Mouse (Mus musculus) neural tube, embryonic 15.5 days (tissue): ENCODE data around the gene Tmem198. TPM values are rescaled to one million over a fixed set of nuclear protein-coding genes. Genes with fewer than 3 reads are reported as not detected.

Experiments
- ATAC-seq: fragments of 200-750 bp; cut with Nextera tagmentation; 2 replicates; pipeline ENCODE4 v1.8.0; 2017; ENCODE audit warnings: mild to moderate bottlenecking, moderate TSS enrichment, moderate library complexity; ENCODE audit not compliant: low FRiP score
- H3K27ac ChIP-seq: fragments of 300-500 bp; sonication (generic); replicated peaks from 2 replicates; pipeline ENCODE4 v1.5.1; 2015; ENCODE audit warnings: mild to moderate bottlenecking, inconsistent platforms
- H3K27me3 ChIP-seq: fragments of 300-500 bp; sonication (generic); replicated peaks from 2 replicates; pipeline ENCODE4 v1.6.1; 2015; ENCODE audit warnings: inconsistent platforms
- H3K36me3 ChIP-seq: fragments of 300-500 bp; sonication (generic); 2 replicates; pipeline ENCODE4 v1.6.1; 2015; ENCODE audit warnings: inconsistent platforms
- H3K4me1 ChIP-seq: fragments of 300-500 bp; sonication (generic); 2 replicates; pipeline ENCODE4 v1.6.1; 2015; ENCODE audit warnings: inconsistent platforms
- H3K4me2 ChIP-seq: fragments of 300-500 bp; sonication (generic); 2 replicates; pipeline ENCODE4 v1.6.1; 2015; ENCODE audit warnings: inconsistent platforms, mild to moderate bottlenecking, moderate library complexity
- H3K4me3 ChIP-seq: fragments of 300-500 bp; sonication (generic); replicated peaks from 2 replicates; pipeline ENCODE4 v1.5.1; 2015; ENCODE audit warnings: mild to moderate bottlenecking, inconsistent platforms
- H3K9ac ChIP-seq: fragments of 300-500 bp; sonication (generic); replicated peaks from 2 replicates; pipeline ENCODE4 v1.6.1; 2015; ENCODE audit warnings: mild to moderate bottlenecking, inconsistent platforms
- H3K9me3 ChIP-seq: fragments of 300-500 bp; sonication (generic); replicated peaks from 2 replicates; pipeline ENCODE4 v1.6.1; 2016; ENCODE audit warnings: inconsistent platforms
- WGBS: fragments of 180-500 bp; shearing (Covaris S2); methylation state at CpG from one replicate; pipeline ENCODE4 v1.1.7; 2015; ENCODE audit warnings: mixed read lengths; 5-methylcytosine and 5-hydroxymethylcytosine counted together
- polyA plus RNA-seq: library from polyadenylated mRNA; unstranded; fragments of >200 nt; fragmentation: Nextera tagmentation; extraction: Ambion mirVana; gene quantifications from 2 replicates; pipeline ENCODE4 v1.2.1, GENCODE M21; 2015

Tmem198 gene
- polyA plus RNA-seq, 1 experiment from 2014 or later = 50.7 TPM

- Histone ChIP-seq H3K27ac (0 out of 2 replicates have a peak overlapping the region, but pooled peaks have one; percentile 2), H3K4me1 (peaks cover 63% of the 10 kb centered on the region), H3K4me3 (no peak overlapping the region), H3K36me3 (no peaks in the 10 kb centered on the region), H3K27me3 (0 out of 2 replicates have a peak, but pooled peaks cover 4% of the 10 kb centered on the region), H3K9me3 (no peaks in the 10 kb centered on the region), H3K9ac (no peak overlapping the region), H3K4me2 (no peak overlapping the region)
- WGBS = 8% methylated on average over 14 of the region's 14 CpGs
- ATAC-seq = no peak
These were observed 22.4 kb upstream of the Tmem198 start for GRCm38 (mm10) chr1:75456746-75457564.

- H3K4me1 ChIP-seq = peaks cover 57% of the 10 kb centered on the region
These were observed 21.7 kb upstream of the Tmem198 start for GRCm38 (mm10) chr1:75457710-75458024.

DNA sequence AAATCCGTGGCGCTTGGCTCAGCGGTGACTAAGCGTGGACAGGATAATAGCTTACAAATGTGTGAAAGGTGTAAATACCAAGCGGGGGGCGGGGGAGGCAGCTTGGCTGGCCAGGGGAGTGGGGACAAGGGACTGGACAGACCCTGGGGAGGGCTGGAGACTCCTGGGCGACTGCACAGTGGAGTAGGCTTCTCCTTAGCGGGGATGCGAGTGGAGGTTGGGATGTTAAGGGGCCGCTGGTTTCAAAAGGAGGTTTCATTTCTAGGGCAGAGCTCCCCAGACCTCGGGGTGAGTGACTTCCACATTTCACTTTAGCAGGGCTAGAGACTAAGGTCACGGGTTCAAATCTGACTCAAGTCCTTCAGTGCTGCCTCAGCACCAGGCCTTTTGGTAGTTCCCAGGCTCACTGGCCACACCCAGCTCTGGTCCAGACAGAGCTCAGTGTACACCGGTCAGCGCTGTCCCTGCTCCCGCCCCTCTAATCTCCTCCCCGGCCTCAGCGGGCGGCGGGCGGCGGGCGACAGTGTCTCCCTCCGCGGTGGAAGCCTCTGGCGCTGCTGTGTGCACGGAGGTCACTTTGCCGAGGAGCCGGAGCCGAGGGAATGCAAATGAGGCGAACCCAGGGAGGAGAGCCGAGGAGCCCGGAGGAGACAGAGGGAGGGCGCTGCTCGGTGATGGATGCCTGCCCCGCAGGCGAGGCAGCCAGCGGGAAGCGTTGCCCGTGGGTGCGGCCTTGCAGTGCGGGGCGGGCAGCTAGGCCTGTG, 21.1 kb upstream of the Tmem198 start:
- Histone ChIP-seq H3K4me3 (peak overlapping the region; percentile 24), H3K27ac (peak overlapping the region; percentile 75), H3K9me3 (no peaks in the 10 kb centered on the region), H3K9ac (no peak overlapping the region; the same call in 1 of the 2 replicates), H3K36me3 (no peaks in the 10 kb centered on the region), H3K4me1 (peaks cover 51% of the 10 kb centered on the region), H3K4me2 (peak overlapping the region; percentile 56), H3K27me3 (0 out of 2 replicates have a peak, but pooled peaks cover 4% of the 10 kb centered on the region)
- ATAC-seq = peak; percentile 39; the same call in 1 of the 2 replicates
- 2% methylated on average over 42 of the region's 42 CpGs for WGBS

More at GRCm38 (mm10) chr1:75457710-75458024, 21.7 kb upstream of the Tmem198 start:
- H3K4me2 ChIP-seq = peak overlapping the region; percentile 56
- no peaks in the 10 kb centered on the region for H3K9me3 ChIP-seq
- H3K27ac ChIP-seq = peak overlapping the region; percentile 75; the same call in 1 of the 2 replicates
- no peak overlapping the region for H3K9ac ChIP-seq
- H3K4me3 ChIP-seq = no peak overlapping the region
- H3K36me3 ChIP-seq = no peaks in the 10 kb centered on the region
- under 1% methylated on average over 8 of the region's 10 CpGs for WGBS
- no peak for ATAC-seq
- 0 out of 2 replicates have a peak, but pooled peaks cover 4% of the 10 kb centered on the region for H3K27me3 ChIP-seq

- ATAC-seq = no peak
- WGBS = 16% methylated on average over 23 of the region's 23 CpGs
- no peaks in the 10 kb centered on the region for H3K36me3 ChIP-seq
These were observed 20.3 kb upstream of the Tmem198 start for GRCm38 (mm10) chr1:75458789-75459684.

DNA sequence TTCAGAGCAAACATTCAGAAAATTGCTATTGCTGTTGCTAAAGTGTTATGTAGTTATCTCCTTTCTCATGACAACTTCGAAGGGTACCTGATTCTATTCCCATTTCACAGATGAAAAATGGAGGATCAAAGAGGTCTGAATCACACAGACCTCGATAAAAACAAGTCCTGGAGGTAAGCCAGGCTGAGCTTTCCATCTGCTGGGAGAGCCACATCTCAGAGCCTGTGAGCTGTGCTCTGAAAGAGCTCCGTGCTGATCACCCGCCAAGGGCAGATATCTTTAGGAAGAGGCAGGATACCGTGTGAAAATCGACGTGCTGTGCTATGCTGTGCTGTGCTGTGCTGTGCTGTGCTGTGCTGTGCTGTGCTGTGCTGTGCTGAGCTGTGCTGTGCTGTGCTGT, 19.0 kb upstream of the Tmem198 start:
- Histone ChIP-seq H3K9ac (no peak overlapping the region), H3K4me3 (no peak overlapping the region), H3K27ac (no peak overlapping the region), H3K36me3 (no peaks in the 10 kb centered on the region), H3K9me3 (no peaks in the 10 kb centered on the region), H3K27me3 (0 out of 2 replicates have a peak, but pooled peaks cover 9% of the 10 kb centered on the region), H3K4me2 (no peak overlapping the region), H3K4me1 (peaks cover 44% of the 10 kb centered on the region)
- no peak for ATAC-seq
- WGBS = 70% methylated on average over 7 of the region's 7 CpGs

More at GRCm38 (mm10) chr1:75458789-75459684, 20.3 kb upstream of the Tmem198 start:
- H3K27ac ChIP-seq = peak overlapping the region; percentile 75
- H3K9ac ChIP-seq = no peak overlapping the region; the same call in 1 of the 2 replicates
- H3K9me3 ChIP-seq = no peaks in the 10 kb centered on the region
- 0 out of 2 replicates have a peak, but pooled peaks cover 9% of the 10 kb centered on the region for H3K27me3 ChIP-seq
- peaks cover 51% of the 10 kb centered on the region for H3K4me1 ChIP-seq
- H3K4me3 ChIP-seq = peak overlapping the region; percentile 24
- H3K4me2 ChIP-seq = peak overlapping the region; percentile 56

- Histone ChIP-seq H3K4me1 (peaks cover 30% of the 10 kb centered on the region), H3K27me3 (peaks cover 9% of the 10 kb centered on the region; the same call in 1 of the 2 replicates), H3K9me3 (no peaks in the 10 kb centered on the region), H3K4me3 (no peak overlapping the region), H3K9ac (no peak overlapping the region), H3K36me3 (no peaks in the 10 kb centered on the region), H3K4me2 (no peak overlapping the region), H3K27ac (no peak overlapping the region)
- 15% methylated on average over 1 of the region's 1 CpGs for WGBS
- no peak for ATAC-seq
These were observed 16.7 kb upstream of the Tmem198 start for GRCm38 (mm10) chr1:75462636-75463035.

DNA sequence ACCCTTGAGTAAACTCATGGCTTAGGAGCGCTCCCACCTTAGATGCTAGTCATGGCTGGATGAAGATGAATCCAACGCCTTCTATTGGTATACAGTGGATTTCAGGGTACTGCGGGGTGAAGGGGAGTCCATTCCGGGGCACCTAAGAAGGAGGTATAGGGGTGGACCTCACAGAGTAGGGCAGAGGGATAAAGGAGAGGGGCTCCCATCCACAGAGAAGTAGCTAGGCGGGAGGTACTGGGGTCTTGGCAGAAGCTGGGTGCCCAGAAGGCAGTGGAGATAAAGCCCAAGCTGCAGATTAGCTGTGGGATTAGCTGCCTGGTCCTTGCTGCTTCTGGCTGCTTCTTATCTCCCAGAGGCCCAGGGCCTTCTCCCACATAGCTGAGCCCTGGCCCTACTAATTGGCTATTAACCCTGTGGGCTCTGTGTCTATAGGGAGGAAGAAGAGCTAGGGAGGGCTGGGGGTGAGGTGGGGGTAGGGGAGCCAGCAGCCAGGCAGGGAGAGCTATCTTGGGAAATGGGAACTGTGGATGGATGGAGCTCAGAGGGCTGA, 15.6 kb upstream of the Tmem198 start:
- H3K4me3 ChIP-seq = no peak overlapping the region
- peaks cover 13% of the 10 kb centered on the region; the same call in 1 of the 2 replicates for H3K27me3 ChIP-seq
- peaks cover 21% of the 10 kb centered on the region for H3K4me1 ChIP-seq
- no peak overlapping the region for H3K9ac ChIP-seq
- WGBS = 85% methylated on average over 5 of the region's 5 CpGs
- H3K4me2 ChIP-seq = no peak overlapping the region
- H3K9me3 ChIP-seq = no peaks in the 10 kb centered on the region
- no peak overlapping the region for H3K27ac ChIP-seq
- H3K36me3 ChIP-seq = no peaks in the 10 kb centered on the region
- ATAC-seq = no peak

- H3K36me3 ChIP-seq = peaks cover 3% of the 10 kb centered on the region
- H3K27me3 ChIP-seq = peaks cover 16% of the 10 kb centered on the region; the same call in 1 of the 2 replicates
- H3K9ac ChIP-seq = no peak overlapping the region
- no peak overlapping the region for H3K4me3 ChIP-seq
- H3K9me3 ChIP-seq = no peaks in the 10 kb centered on the region
- H3K27ac ChIP-seq = peak overlapping the region; percentile 46
- peak overlapping the region; percentile 31 for H3K4me2 ChIP-seq
- H3K4me1 ChIP-seq = peaks cover 12% of the 10 kb centered on the region
- 8% methylated on average over 14 of the region's 14 CpGs for WGBS
- ATAC-seq = peak; percentile 79
These were observed 12.0 kb upstream of the Tmem198 start for GRCm38 (mm10) chr1:75467215-75467927.

DNA sequence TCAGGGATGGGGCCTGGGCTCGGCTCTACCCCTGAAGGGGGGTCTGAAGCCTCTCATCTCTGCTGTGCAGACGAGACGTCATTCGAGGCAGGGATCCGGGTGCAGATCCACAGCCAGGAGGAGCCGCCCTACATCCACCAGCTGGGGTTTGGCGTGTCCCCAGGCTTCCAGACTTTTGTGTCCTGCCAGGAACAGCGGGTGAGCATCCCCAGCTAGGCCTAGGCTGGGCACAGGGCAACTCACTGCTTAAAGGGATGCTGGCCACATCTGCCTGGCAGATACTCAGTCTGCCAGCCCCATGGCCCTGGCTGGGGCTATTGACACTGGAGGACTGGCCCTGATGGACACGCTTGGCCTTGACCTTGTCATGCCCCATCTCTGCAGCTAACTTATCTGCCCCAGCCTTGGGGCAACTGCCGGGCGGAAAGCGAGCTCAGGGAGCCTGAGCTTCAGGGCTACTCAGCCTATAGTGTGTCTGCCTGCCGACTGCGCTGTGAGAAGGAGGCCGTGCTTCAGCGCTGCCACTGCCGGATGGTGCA, 10.0 kb upstream of the Tmem198 start:
- Histone ChIP-seq H3K4me1 (peaks cover 20% of the 10 kb centered on the region), H3K9me3 (no peaks in the 10 kb centered on the region), H3K27me3 (peaks cover 12% of the 10 kb centered on the region; the same call in 1 of the 2 replicates), H3K9ac (no peak overlapping the region), H3K27ac (no peak overlapping the region), H3K36me3 (peaks cover 22% of the 10 kb centered on the region), H3K4me2 (no peak overlapping the region), H3K4me3 (no peak overlapping the region)
- no peak for ATAC-seq
- WGBS = 76% methylated on average over 17 of the region's 17 CpGs

- no peak overlapping the region for H3K9ac ChIP-seq
- no peak overlapping the region for H3K4me3 ChIP-seq
- no peaks in the 10 kb centered on the region for H3K9me3 ChIP-seq
- peaks cover 47% of the 10 kb centered on the region for H3K36me3 ChIP-seq
- H3K4me1 ChIP-seq = peaks cover 53% of the 10 kb centered on the region
- H3K27me3 ChIP-seq = no peaks in the 10 kb centered on the region; the same call in 1 of the 2 replicates
- WGBS = 96% methylated on average over 11 of the region's 11 CpGs
- H3K27ac ChIP-seq = no peak overlapping the region
- H3K4me2 ChIP-seq = no peak overlapping the region
- ATAC-seq = no peak
These were observed 2.9 kb upstream of the Tmem198 start for GRCm38 (mm10) chr1:75476441-75476840.
